Mouse (Mus musculus) layer of hippocampus, adult 9-11 months (tissue): ENCODE measurements around the gene Lax1.
"Not testable (repeated sequence)": the region's sequence is repeated elsewhere in the genome, so short reads cannot be mapped to it uniquely, and the experiment has no call there.

ENCODE experiments used
- DNase-seq: peaks from one replicate; pipeline ENCODE4 v3.0.0; 2022

The Lax1 gene

GRCm38 (mm10) chr1:133685749-133686519 lies 4.0 kb downstream of the Lax1 start:
- peak; percentile 49 for DNase-seq

GRCm38 (mm10) chr1:133671801-133672200 lies 18.1 kb downstream of the Lax1 start:
- no peak for DNase-seq

GRCm38 (mm10) chr1:133671266-133671665 lies 18.6 kb downstream of the Lax1 start:
- DNase-seq = no peak

- DNase-seq = no peak
These were observed 19.1 kb downstream of the Lax1 start for GRCm38 (mm10) chr1:133670776-133671175.

- DNase-seq = no peak
These were observed 19.7 kb downstream of the Lax1 start for GRCm38 (mm10) chr1:133670190-133670589.

- no peak for DNase-seq
These were observed 21.3 kb downstream of the Lax1 start for GRCm38 (mm10) chr1:133668618-133669017.

- no peak for DNase-seq
These were observed 22.2 kb downstream of the Lax1 start for GRCm38 (mm10) chr1:133667721-133668120.

GRCm38 (mm10) chr1:133665713-133666112 lies 24.2 kb downstream of the Lax1 start:
- not testable (repeated sequence) for DNase-seq

GRCm38 (mm10) chr1:133664203-133664970 lies 25.5 kb downstream of the Lax1 start:
- DNase-seq = no peak

- peak; percentile 47 for DNase-seq
These were observed 26.5 kb downstream of the Lax1 start for GRCm38 (mm10) chr1:133663427-133663826.

- DNase-seq = no peak
These were observed 27.0 kb downstream of the Lax1 start for GRCm38 (mm10) chr1:133662941-133663340.

GRCm38 (mm10) chr1:133661203-133661933 lies 28.5 kb downstream of the Lax1 start, which contains the start of gene Gm38394:
Gene Gm38394, minus strand, starts transcription at chr1:133661318.
- peak; percentile 95 for DNase-seq

GRCm38 (mm10) chr1:133660466-133661202 lies 29.3 kb downstream of the Lax1 start, which contains the start of gene Zbed6:
Gene Zbed6, minus strand, starts transcription at chr1:133660885.
- peak; percentile 68 for DNase-seq

GRCm38 (mm10) chr1:133658878-133659277 lies 31.0 kb downstream of the Lax1 start:
- DNase-seq = no peak

- DNase-seq = no peak
These were observed 33.1 kb downstream of the Lax1 start for GRCm38 (mm10) chr1:133656811-133657210.

GRCm38 (mm10) chr1:133653033-133653432 lies 36.9 kb downstream of the Lax1 start:
- no peak for DNase-seq

GRCm38 (mm10) chr1:133650288-133651055 lies 39.4 kb downstream of the Lax1 start:
- DNase-seq = no peak

- DNase-seq = no peak
These were observed 44.3 kb downstream of the Lax1 start for GRCm38 (mm10) chr1:133645652-133646051.

GRCm38 (mm10) chr1:133641163-133641562 lies 48.7 kb downstream of the Lax1 start:
- DNase-seq = no peak

- no peak for DNase-seq
These were observed 51.4 kb downstream of the Lax1 start for GRCm38 (mm10) chr1:133638517-133638916.

- no peak for DNase-seq
These were observed 57.7 kb downstream of the Lax1 start for GRCm38 (mm10) chr1:133632168-133632567.
